Mouse (Mus musculus) C2C12 (cell line): ENCODE measurements around the gene Asmt.

ENCODE experiments used
- CEBPB ChIP-seq: IDR thresholded peaks from one replicate; pipeline ENCODE4 v1.6.1; 2011; ENCODE audit warnings: low read depth, mild to moderate bottlenecking, control low read depth, moderate library complexity
- CTCF ChIP-seq: IDR thresholded peaks from one replicate; pipeline ENCODE4 v1.5.1; 2011; ENCODE audit not compliant: control insufficient read depth, insufficient read depth, insufficient read length
- FOSL1 ChIP-seq: IDR thresholded peaks from one replicate; pipeline ENCODE4 v1.8.0; 2011; ENCODE audit warnings: mild to moderate bottlenecking, low read length; ENCODE audit not compliant: poor library complexity, insufficient read depth, severe bottlenecking
- MAX ChIP-seq: IDR thresholded peaks from one replicate; pipeline ENCODE4 v1.6.1; 2011; ENCODE audit warnings: mild to moderate bottlenecking, control low read depth
- MYOG ChIP-seq: IDR thresholded peaks from one replicate; pipeline ENCODE4 v1.6.1; 2011; ENCODE audit not compliant: control insufficient read depth, insufficient read length; ENCODE audit errors: extremely low read depth
- USF1 ChIP-seq: IDR thresholded peaks from one replicate; pipeline ENCODE4 v1.6.1; 2011; ENCODE audit warnings: low read depth, mild to moderate bottlenecking, control low read depth, moderate library complexity

- no peak for TF ChIP-seq FOSL1
- no peak for TF ChIP-seq CTCF
- no peak for TF ChIP-seq CEBPB
- no peak for TF ChIP-seq USF1
- TF ChIP-seq MAX = no peak
- TF ChIP-seq MYOG = no peak
Measured at GRCm38 (mm10) chrX:170672594-170673092, at the start of gene Asmt.
